Mouse (Mus musculus): ENCODE results near the gene Cenpj.
A peak's percentile ranks its signal among the peaks of the same experiment; 100 is the strongest.

Cenpj gene

GRCm38 (mm10) chr14:56545491-56545890, 29.7 kb downstream of the Cenpj start:
- DNase-seq (ENCODE audit: low read depth, low spot score) = no peak

- DNase-seq (ENCODE audit: low read depth, low spot score) = no peak
Observed at GRCm38 (mm10) chr14:56544946-56545345, 30.3 kb downstream of the Cenpj start.

- no peak for DNase-seq (ENCODE audit: low read depth, low spot score)
Observed at GRCm38 (mm10) chr14:56530788-56531187, 44.4 kb downstream of the Cenpj start.

GRCm38 (mm10) chr14:56514775-56515174, 60.5 kb downstream of the Cenpj start:
- DNase-seq (ENCODE audit: low read depth, low spot score) = no peak

GRCm38 (mm10) chr14:56512084-56512483, 63.1 kb downstream of the Cenpj start:
- peak; percentile 27 for DNase-seq (ENCODE audit: low read depth, low spot score)

GRCm38 (mm10) chr14:56506743-56507142, 68.5 kb downstream of the Cenpj start:
- no peak for DNase-seq (ENCODE audit: low read depth, low spot score)

GRCm38 (mm10) chr14:56502407-56502806, 72.8 kb downstream of the Cenpj start:
- no peak for DNase-seq (ENCODE audit: low read depth, low spot score)

GRCm38 (mm10) chr14:56489806-56490205, 85.4 kb downstream of the Cenpj start:
- no peak for DNase-seq (ENCODE audit: low read depth, low spot score)
